Mouse (Mus musculus) urinary bladder, postnatal 14 days (tissue): Measurements from ENCODE around the gene Tdo2.

Experiments
- DNase-seq: peaks from one replicate; pipeline ENCODE4 v3.0.0; 2021; ENCODE audit warnings: low spot score

Tdo2 gene

GRCm38 (mm10) chr3:81942341-81942740, 33.7 kb downstream of the Tdo2 start:
- no peak for DNase-seq

- DNase-seq: peak; percentile 34
These were observed 37.1 kb downstream of the Tdo2 start for GRCm38 (mm10) chr3:81938924-81939323.

GRCm38 (mm10) chr3:81933348-81933747, 42.7 kb downstream of the Tdo2 start:
- no peak for DNase-seq

DNA sequence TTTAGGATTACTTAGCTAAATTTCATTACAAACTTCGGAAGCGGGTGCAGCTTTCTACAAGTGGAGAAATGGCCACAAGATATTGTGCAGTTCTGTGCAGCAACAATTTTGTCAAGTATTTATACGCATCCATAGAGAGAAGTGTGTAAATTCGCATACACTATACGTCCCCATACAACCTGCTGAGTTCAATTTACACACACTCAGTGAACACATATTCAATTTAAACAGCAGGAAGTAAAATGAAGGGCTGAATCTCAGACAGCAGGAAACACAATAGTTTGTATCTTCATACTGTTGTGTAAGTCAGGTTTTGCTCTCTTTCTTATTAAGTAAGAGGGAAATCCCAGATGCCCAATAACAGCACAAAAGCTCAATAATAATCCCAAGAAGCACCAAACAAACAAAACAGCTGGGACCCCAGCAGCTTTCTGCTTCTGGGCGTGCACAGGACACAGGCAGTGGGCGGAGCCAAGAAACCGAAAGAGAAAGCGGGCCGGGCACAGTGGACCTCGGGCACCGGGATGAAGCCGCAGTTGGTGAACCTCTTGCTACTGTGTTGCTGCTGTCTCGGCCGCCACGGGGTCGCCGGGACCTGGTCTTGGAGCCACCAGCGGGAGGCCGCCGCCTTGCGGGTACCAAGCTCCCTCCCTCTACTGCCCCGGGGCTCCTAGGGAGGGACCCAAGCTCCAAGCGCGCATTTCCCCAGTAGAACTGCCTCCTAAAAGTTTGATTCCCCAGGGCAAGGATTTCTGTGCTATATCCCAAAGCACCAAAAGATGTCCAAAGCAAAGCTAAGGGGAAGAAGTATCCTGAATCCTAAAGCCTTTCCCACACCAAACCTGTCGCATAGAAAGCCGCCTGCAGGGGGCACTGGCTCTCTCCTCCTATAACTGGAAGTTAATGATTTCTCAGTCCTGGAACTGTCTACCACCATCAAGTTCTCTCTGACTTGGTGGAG, 43.6 kb downstream of the Tdo2 start, which contains the start of gene Ctso:
Gene Ctso, plus strand, starts transcription at position 461 of the 961 bp plus-strand sequence.
- DNase-seq: peak; percentile 89

- DNase-seq: no peak
These were observed 44.3 kb downstream of the Tdo2 start for GRCm38 (mm10) chr3:81931695-81932094.

- DNase-seq: no peak
These were observed 46.9 kb downstream of the Tdo2 start for GRCm38 (mm10) chr3:81929073-81929472.

DNA sequence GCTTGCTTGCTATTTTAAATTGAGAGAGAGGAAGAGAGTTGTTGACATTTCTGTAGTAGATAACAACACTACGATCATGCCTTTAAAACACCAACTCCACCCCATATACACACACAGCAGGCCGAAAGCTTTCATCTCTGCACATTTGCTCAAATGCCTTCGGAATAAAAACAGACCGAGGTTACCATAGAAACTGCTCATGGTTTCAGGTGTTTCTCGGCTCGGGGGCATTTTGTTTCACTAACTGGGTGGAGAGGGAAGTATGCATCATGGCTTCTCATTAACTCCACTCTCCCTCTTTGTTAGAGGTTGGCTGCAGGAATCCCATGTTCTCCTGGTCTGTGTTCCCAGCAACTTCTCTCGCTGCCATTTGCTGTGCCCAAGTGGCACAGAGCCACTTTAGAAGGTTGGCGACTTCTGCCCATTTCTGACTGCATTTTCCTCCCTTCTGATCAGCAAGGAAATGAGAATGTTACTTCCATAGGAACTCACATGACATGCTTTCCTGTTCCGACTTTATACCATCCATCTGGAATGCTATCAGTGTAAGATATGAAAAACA, 49.2 kb downstream of the Tdo2 start:
- DNase-seq: no peak

DNA sequence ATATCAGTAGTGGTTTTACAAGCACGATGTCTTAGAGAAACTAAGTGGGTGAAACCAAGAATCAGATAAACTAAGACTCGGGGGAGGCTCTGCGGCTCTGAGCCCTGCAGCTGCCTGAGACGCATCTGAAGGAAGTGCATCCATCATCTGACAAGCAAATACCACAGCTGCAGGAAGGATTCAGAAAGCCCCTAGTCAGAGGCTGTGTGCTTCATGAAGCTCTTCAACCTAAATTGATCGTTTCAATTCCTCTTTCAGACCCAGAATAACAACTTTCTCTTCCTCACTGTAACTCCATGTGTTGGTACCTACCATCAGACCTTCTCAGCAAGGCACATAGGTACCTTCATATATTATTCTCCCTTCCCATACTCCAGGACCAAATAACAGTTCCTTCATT, 50.1 kb downstream of the Tdo2 start:
- DNase-seq: no peak

- peak; percentile 44 for DNase-seq
These were observed 51.1 kb downstream of the Tdo2 start for GRCm38 (mm10) chr3:81924931-81925330.

DNA sequence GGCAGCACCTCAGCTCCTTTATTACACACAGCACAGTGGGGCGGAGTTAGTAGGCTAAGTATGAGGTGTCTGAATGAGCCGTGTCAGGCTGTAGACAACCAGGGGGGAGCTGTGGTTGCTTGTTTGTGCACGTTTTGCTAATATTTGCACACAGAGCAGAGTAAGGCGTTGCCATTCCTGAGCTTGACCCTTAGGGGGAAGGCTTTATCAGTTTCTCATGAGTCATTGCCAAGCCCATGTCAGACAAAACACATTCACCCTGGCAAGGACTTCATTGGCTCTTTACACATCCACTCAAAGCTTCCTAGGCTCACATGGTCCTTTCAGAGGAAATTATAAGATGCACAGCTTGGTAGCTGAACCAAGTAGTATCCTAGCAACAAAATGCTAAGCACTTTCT, 53.1 kb downstream of the Tdo2 start:
- peak; percentile 59 for DNase-seq

DNA sequence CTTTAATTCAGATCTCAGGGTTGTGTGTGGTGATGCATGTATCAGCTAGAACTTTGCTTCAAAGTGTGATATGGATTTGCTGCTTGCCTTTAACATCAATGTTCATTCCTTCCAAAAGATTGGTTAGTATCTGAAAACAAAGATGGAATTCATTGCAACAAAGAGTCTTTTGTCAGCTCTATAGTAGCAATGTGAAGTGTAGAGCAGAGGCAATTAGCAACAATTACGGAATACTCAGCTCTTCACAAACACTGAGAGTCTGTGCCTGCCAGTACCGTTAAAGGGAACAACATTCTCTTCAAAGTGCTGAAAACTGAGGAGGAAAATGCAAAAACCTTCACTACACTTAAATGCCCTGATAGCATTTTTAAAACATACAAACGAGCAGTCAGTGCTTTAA, 56.3 kb downstream of the Tdo2 start:
- DNase-seq: no peak

GRCm38 (mm10) chr3:81918215-81918614, 57.8 kb downstream of the Tdo2 start:
- no peak for DNase-seq

DNA sequence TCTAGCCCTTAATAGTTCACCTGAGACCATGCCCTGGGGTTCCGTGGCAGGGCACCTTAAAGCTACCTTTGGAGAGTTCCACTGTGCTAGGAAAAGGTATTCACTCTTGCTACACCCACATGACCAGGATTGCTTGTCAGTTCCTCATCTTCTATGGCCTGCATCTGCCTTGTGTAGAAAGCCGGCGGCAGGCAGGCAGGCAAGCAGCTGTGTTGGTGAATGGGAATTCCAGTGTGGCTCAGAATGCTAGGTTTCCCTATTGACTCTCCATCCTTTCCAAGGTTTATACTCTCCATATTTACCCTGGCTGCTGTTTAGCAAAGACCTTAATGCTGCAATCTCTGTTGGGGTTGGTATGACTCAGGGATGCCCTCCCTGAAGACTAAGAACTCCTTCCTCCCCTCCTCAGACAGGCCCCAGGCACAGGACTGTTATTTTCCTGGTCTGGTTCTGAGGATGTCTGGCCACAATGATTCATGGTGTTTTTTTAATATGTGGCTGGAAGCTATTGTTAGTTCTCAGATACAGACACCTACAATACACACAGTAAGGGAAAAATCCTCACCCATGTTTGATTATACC, 58.6 kb downstream of the Tdo2 start:
- DNase-seq: no peak

GRCm38 (mm10) chr3:81916030-81916686, 59.8 kb downstream of the Tdo2 start:
- DNase-seq: peak; percentile 6

DNA sequence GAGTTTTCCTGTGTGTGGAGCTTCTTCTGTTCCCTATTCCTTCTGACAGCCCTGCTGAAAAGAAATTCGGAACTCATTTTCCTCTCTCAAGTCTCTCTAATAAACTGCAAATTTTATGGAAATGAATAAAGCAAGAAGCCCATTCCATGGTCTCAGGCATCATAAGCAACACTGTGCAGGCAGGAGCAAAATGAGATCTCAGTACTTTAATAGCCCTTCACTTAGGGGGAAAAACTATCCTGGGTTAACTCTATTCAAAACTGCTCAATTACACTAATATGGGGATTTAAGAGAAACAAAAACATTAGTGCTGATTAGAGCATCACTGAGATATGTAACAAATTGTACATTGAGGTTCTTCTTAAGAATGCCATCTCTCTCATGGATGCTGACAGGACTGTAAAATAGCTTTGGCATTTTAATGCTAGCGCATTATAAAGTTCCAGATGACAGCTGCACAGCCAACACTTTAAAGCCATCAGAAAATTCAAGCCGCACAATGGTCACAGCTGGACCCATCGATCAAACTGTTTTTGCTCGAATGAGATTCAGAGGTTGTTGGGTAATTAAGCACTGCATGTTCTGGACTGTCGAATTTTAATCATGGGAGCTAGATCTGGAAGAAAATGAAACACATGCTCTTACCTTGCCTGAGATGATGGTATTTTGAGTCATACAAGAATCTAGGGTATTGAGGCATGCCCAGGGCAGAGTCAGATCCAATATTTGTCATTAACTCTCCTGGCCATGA, 65.5 kb downstream of the Tdo2 start:
- DNase-seq: no peak
